Mouse (Mus musculus) MEL (cell line): ENCODE measurements around the gene Rlf. TPM values are rescaled to one million over a fixed set of nuclear protein-coding genes. Genes with fewer than 3 reads are reported as not detected.

Source experiments
- CHD2 ChIP-seq: IDR thresholded peaks from 2 replicates; pipeline ENCODE4 v1.6.1; 2011; ENCODE audit warnings: low read length, improper control_type of control experiment
- EP300 ChIP-seq, 2 experiments: IDR thresholded peaks; 2 replicates each; pipeline ENCODE4 v1.6.1; 2011; ENCODE audit warnings: improper control_type of control experiment in 2 of 2, low read length in 2 of 2, low read depth in 1 of 2, mild to moderate bottlenecking in 1 of 2
- HCFC1 ChIP-seq: IDR thresholded peaks from 2 replicates; pipeline ENCODE4 v1.6.1; 2012; ENCODE audit warnings: low read depth, mild to moderate bottlenecking, inconsistent platforms, low read length, improper control_type of control experiment, moderate library complexity
- MAFK ChIP-seq: IDR thresholded peaks from 2 replicates; pipeline ENCODE4 v1.6.1; 2011; ENCODE audit warnings: low read depth, mild to moderate bottlenecking, low read length, improper control_type of control experiment, borderline replicate concordance
- MEF2A ChIP-seq: IDR thresholded peaks from 2 replicates; pipeline ENCODE4 v1.6.1; 2014; ENCODE audit warnings: low read depth, mild to moderate bottlenecking, inconsistent platforms, low read length, improper control_type of control experiment; ENCODE audit not compliant: poor library complexity, insufficient replicate concordance, severe bottlenecking; ENCODE audit errors: extremely low read depth
- SIN3A ChIP-seq: IDR thresholded peaks from 2 replicates; pipeline ENCODE4 v1.6.1; 2012; ENCODE audit warnings: low read length, improper control_type of control experiment, inconsistent platforms
- SMC3 ChIP-seq: IDR thresholded peaks from 2 replicates; pipeline ENCODE4 v1.6.1; 2011; ENCODE audit warnings: low read depth, low read length, improper control_type of control experiment
- polyA plus RNA-seq, 2 experiments: library from polyadenylated mRNA; stranded (reverse) in 1 of 2; unstranded in 1 of 2; fragments of >175 nt in 1 of 2; fragments of >200 nt in 1 of 2; gene quantifications; 2 replicates each; pipeline versions ENCODE4 v1.2.1 to v1.2.4; 2012; ENCODE audit warnings: low replicate concordance in 2 of 2, low read depth in 1 of 2; ENCODE audit not compliant: insufficient read length in 2 of 2, insufficient read depth in 1 of 2, missing spikeins in 1 of 2
- total RNA-seq: library from RNA; depleted of rRNA; stranded (reverse); fragments of 300-350 nt; gene quantifications from 2 replicates; pipeline ENCODE4 v1.2.3, GENCODE M21; 2012; rRNA removed

The Rlf gene
- total and polyA plus RNA-seq, 3 experiments: 14.1 to 54.0 (median 17.3) TPM

GRCm38 (mm10) chr4:121097650-121098378, 117.1 kb downstream of the Rlf start, which contains the start of gene Zmpste24 (continued):
- TF ChIP-seq MAFK: no peak
- 0 out of 2 replicates have a peak, but pooled peaks have one; percentile 35 for TF ChIP-seq MEF2A
- peak in 1 of 2 experiments; percentile 15; a peak in 1 of 4 replicates for TF ChIP-seq EP300 (IDR thresholded peaks at IDR 0.05; ENCODE audit: low read depth in 1 of 2, low read length in 2 of 2)
- peak; percentile 95 for TF ChIP-seq SIN3A
- TF ChIP-seq SMC3: no peak
- no peak for TF ChIP-seq CHD2
- TF ChIP-seq HCFC1: peak; percentile 93

Other genes with a start within 250 kb of the Rlf start
- gene Smap2, start 197.8 kb downstream of the Rlf start, total RNA-seq: 33.8 and 36.5 TPM in 2 replicates
- 100 to 1,000 TPM in 1 of 2 experiments, 10 to 100 TPM in 1; 83.5 to 118 TPM for gene Smap2, start 197.8 kb downstream of the Rlf start, polyA plus RNA-seq
- gene Col9a2, start 175.7 kb downstream of the Rlf start, total RNA-seq: 0.12 TPM in 1 of 2 replicates, not detected in the other
- not detected for gene Col9a2, start 175.7 kb downstream of the Rlf start, polyA plus RNA-seq
- 33.9 and 37.6 TPM in 2 replicates for gene Zmpste24, start 116.8 kb downstream of the Rlf start, total RNA-seq
- 10 to 100 TPM; 44.7 to 70.6 TPM for gene Zmpste24, start 116.8 kb downstream of the Rlf start, polyA plus RNA-seq
- gene Tmco2, start 105.9 kb downstream of the Rlf start, total RNA-seq: not detected in 2 replicates
- not detected for gene Tmco2, start 105.9 kb downstream of the Rlf start, polyA plus RNA-seq
- not detected in 2 replicates for gene Gm12888, start 109.8 kb upstream of the Rlf start, total RNA-seq
- gene Gm12888, start 109.8 kb upstream of the Rlf start, polyA plus RNA-seq: not detected
- gene Gm12886, start 208.0 kb upstream of the Rlf start, total RNA-seq: not detected in 2 replicates
- gene Gm12886, start 208.0 kb upstream of the Rlf start, polyA plus RNA-seq: not detected